Mouse (Mus musculus) bone marrow, adult 2 months (tissue): ENCODE data around the gene Mfn2.

ENCODE experiments used
- CTCF ChIP-seq: fragments of 200-500 bp; IDR thresholded peaks from 2 replicates; pipeline ENCODE4 v1.5.1; 2011; ENCODE audit warnings: low read length, control low read depth; ENCODE audit not compliant: control insufficient read depth, insufficient read depth
- POLR2A ChIP-seq: fragments of 200-500 bp; IDR thresholded peaks from 2 replicates; pipeline ENCODE4 v1.6.1; 2011; ENCODE audit warnings: low read depth, mild to moderate bottlenecking, control low read depth, low read length, borderline replicate concordance; ENCODE audit not compliant: control insufficient read depth

- TF ChIP-seq CTCF: no peak
- no peak for TF ChIP-seq POLR2A
These were observed 29.6 kb upstream of the Mfn2 start for GRCm38 (mm10) chr4:147934134-147934533.
